Mouse (Mus musculus): Measurements from ENCODE around the gene Mboat2. TPM values are rescaled to one million over a fixed set of nuclear protein-coding genes. Genes with fewer than 3 reads are reported as not detected.

The Mboat2 gene
- polyA plus RNA-seq, 1 experiment from 2014 or later, result 64.7 TPM

DNA sequence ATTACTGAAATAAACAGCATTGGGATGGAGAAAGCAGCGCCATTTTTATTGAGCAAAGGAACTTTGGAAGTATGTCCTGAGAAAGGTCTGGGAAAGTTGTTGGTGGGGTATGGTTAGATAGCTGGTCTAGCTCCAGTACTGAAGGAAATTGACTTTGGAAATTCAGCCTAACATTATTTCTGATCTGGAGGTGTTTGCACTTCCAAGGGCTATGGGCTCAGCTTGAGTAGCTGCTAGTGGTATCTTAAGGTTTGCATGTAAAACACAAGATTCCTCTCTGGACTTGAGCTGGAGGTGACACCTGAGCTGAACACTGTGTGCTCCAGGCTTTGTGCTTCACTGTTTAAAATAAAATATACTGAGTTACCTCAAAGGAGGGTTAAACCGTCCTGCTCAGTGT lies 1.8 kb downstream of the Mboat2 start:
- Histone ChIP-seq H3K27ac (peak overlapping the region; percentile 96; the same call in 1 of the 2 replicates), H3K4me2 (replicated peaks) (peak overlapping the region; percentile 70), H3K27me3 (no peaks in the 10 kb centered on the region), H3K4me1 (peaks cover 26% of the 10 kb centered on the region), H3K9me3 (replicated peaks) (no peaks in the 10 kb centered on the region), H3K9ac (peak overlapping the region; percentile 92), H3K36me3 (no peaks in the 10 kb centered on the region), H3K4me3 (peak overlapping the region; percentile 71)
- ATAC-seq (ENCODE audit: low FRiP score), result no peak
- WGBS, result 22% methylated on average over 2 of the region's 2 CpGs

DNA sequence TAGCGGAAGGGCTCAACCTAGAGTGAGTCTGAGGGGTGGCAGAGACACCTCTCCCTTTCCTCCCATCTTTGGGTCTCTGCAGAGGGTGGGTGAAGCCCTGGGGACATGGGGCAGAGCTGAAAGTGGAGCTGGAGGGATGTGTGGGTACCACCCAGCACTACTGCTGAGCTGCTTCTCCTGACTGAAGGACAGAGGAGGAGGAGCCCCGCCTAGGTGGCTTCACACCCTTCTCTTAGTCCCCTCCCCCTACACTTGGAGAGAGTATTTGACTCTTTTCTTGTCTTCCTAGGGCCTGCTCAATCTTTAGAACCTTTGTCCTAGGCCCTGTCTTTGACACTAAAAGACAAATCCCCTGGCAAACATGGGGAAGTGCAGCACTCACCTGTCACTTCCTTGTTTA lies 7.3 kb downstream of the Mboat2 start:
- H3K9me3 ChIP-seq (replicated peaks), result no peaks in the 10 kb centered on the region
- 68% methylated on average over 2 of the region's 2 CpGs for WGBS
- no peak overlapping the region for H3K27ac ChIP-seq
- no peak overlapping the region for H3K9ac ChIP-seq
- H3K27me3 ChIP-seq, result no peaks in the 10 kb centered on the region
- no peaks in the 10 kb centered on the region for H3K36me3 ChIP-seq
- no peak overlapping the region for H3K4me2 ChIP-seq (replicated peaks)
- H3K4me1 ChIP-seq, result peaks cover 40% of the 10 kb centered on the region
- H3K4me3 ChIP-seq, result no peak overlapping the region
- no peak for ATAC-seq (ENCODE audit: low FRiP score)

DNA sequence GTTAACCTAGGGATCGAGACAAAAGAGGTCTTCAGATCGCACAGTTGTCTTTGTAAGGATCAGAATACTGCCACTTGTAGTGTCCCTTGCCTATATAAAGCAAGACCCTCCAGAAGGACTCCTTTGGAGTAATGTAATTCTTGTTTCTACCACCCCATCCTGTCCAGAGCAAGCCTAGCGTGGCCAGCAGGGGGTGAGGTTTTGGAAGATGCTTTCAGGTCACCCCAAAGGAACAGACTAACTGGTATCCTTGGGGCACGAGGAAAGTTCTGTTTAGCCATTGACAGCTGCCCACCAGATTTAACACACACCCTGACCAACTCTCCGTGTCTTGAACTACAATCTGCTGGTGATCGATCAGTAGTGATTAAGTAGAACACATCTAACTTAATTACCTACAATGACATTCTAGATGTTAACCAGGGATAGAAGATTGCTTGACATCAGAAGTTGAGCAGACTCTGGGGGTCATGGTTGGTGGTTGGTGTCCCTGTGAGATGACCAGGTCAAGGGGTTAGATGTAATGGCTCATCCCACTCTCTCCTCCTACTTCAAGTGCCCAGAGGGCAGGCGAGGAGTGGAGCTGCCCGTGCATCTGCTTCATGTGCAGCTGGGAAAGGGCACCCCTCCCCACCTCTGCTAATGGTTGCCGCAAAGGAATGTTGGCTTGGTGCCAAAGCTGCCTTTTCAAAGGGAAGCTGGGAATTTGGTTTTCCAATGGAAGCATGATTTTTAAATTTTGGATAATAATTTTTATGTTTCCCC lies 10.6 kb downstream of the Mboat2 start:
- no peak overlapping the region for H3K4me2 ChIP-seq (replicated peaks)
- H3K27me3 ChIP-seq, result no peaks in the 10 kb centered on the region
- no peak overlapping the region for H3K9ac ChIP-seq
- H3K9me3 ChIP-seq (replicated peaks), result no peaks in the 10 kb centered on the region
- no peak overlapping the region for H3K4me3 ChIP-seq
- peak; percentile 6; the same call in 1 of the 2 replicates for ATAC-seq (ENCODE audit: low FRiP score)
- H3K27ac ChIP-seq, result no peak overlapping the region
- H3K4me1 ChIP-seq, result peaks cover 52% of the 10 kb centered on the region
- no peaks in the 10 kb centered on the region for H3K36me3 ChIP-seq
- WGBS, result 55% methylated on average over 9 of the region's 9 CpGs

DNA sequence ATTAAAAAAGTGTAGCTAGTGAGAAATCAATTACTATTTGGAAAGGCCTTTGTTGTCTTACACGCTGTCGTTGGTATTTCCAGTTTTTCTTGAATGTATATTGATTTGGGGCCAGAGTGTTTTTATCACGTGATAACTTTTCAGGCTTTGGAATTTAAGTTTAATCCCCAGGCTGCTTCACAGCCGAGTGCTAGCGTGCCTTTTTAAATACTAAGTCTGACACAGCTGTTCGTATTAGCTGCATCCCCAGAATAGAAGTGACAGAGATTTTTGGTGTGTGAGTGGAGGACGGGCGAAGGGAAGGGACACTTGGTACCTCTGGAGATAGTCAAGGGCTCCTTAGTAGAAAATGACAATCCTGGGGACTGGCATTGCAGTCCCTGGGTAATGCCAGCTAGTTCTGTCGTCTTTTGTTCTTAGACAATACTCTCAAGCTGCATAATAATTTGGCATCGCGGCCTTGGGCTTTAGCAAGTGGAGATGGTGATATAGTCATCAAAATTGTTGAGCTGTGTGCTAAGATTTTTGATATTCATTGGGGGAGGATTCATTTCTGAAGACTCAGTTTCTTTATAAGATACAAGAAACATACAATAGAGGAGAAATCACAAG lies 11.7 kb downstream of the Mboat2 start:
- Histone ChIP-seq H3K4me1 (peaks cover 51% of the 10 kb centered on the region), H3K27me3 (no peaks in the 10 kb centered on the region), H3K4me3 (no peak overlapping the region), H3K27ac (no peak overlapping the region), H3K4me2 (replicated peaks) (no peak overlapping the region), H3K9me3 (replicated peaks) (no peaks in the 10 kb centered on the region), H3K9ac (no peak overlapping the region), H3K36me3 (no peaks in the 10 kb centered on the region)
- ATAC-seq (ENCODE audit: low FRiP score), result no peak
- WGBS, result 67% methylated on average over 11 of the region's 11 CpGs

DNA sequence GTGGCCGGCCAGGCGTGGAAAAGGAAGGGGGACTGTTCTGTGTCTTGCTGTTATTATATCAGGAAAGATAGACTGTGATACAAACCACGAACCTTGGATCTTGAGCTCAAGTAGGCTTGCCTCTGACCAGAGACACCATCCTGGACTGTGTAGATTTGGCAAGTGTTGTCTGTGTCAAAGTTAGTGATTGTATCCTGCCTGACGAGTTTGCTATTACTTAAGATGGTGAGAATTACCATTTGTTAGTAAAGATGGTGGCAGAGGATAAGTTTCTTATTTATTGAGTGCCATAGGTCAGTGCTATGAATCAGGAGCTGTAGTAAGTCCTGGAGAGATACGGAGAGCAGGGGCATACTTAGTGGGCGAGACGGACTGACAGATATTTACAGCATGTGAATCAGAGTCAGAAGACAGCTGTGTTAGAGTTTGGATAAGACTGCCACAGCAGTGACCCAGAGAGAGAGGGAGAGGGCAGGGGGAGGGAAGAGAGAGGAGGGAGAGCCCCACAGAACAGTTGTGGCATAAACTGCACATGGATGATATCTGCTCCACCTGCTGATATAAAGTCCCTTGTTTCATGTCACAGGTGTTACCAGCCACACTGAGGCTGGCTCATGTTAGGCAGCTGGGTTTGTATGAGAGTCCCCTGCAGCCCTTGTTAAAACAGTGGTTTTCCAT lies 12.9 kb downstream of the Mboat2 start:
- Histone ChIP-seq H3K4me2 (replicated peaks) (no peak overlapping the region), H3K4me1 (peaks cover 45% of the 10 kb centered on the region), H3K36me3 (no peaks in the 10 kb centered on the region), H3K4me3 (no peak overlapping the region), H3K9me3 (replicated peaks) (no peaks in the 10 kb centered on the region), H3K27me3 (no peaks in the 10 kb centered on the region), H3K9ac (no peak overlapping the region), H3K27ac (no peak overlapping the region)
- ATAC-seq (ENCODE audit: low FRiP score), result no peak
- WGBS, result 73% methylated on average over 7 of the region's 7 CpGs

DNA sequence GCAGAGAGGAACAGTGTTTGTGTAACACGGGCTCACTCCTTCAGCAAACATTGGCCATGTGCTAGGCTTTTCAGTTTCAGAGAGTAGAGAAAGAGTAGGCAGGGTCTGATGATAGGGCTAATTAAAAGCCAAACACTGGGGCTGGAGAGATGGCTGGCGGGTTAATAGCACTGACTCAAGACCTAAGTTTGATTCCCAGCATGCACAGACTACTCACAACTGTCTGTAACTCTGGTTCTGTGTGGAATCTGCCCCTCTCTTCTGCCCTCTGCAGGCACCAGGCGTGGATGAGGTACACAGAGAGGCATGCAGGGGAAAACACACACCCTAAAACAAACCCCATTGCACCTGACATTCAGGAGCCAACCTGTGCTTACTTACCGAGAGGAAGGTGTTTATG lies 14.7 kb downstream of the Mboat2 start:
- Histone ChIP-seq H3K9me3 (replicated peaks) (no peaks in the 10 kb centered on the region), H3K4me3 (no peak overlapping the region), H3K27ac (no peak overlapping the region), H3K36me3 (no peaks in the 10 kb centered on the region), H3K4me2 (replicated peaks) (no peak overlapping the region), H3K4me1 (peaks cover 42% of the 10 kb centered on the region), H3K27me3 (no peaks in the 10 kb centered on the region), H3K9ac (no peak overlapping the region)
- 77% methylated on average over 4 of the region's 4 CpGs for WGBS
- no peak for ATAC-seq (ENCODE audit: low FRiP score)

DNA sequence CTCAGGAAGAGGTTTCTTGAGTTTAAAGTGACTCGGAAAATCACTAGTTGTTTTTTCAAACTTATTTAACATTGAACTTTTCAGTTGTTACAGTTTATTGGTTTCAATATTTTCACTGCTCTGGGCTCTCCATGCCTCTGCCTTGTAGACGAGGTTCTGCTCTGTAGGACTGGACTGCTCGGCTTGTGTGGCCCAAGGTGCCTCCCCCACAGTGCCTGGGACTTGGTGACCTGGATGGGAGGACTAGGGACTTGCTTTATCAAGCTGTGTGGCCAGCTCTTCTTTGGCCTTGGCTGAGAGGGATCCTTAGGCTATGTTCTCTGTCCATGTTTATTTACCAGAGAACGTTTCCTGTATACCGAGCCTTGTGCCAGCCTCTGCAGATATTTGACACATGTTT lies 17.4 kb downstream of the Mboat2 start:
- H3K36me3 ChIP-seq, result no peaks in the 10 kb centered on the region
- ATAC-seq (ENCODE audit: low FRiP score), result no peak
- no peak overlapping the region for H3K4me2 ChIP-seq (replicated peaks)

DNA sequence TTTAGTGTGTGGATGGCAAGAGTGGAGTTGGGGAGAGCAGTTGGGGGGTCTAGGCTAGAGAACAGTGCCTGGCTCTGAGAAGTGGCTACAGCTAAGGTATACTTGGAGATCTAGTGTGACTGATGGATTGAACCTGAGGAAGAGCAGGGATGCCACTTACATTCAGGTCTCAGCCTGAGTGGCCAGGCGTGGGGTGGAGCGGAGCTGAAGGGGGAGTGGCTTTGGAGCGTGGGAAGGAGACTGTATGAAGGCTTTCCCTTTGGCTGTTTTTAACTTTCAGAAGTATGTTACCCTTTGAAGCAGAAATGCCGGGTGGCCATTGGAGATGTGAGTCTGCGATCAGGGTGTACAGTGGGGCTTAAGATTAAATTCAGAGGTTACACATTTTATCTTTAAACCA lies 26.7 kb downstream of the Mboat2 start:
- 92% methylated on average over 5 of the region's 5 CpGs for WGBS
- Histone ChIP-seq H3K9me3 (replicated peaks) (no peaks in the 10 kb centered on the region), H3K4me2 (replicated peaks) (no peak overlapping the region), H3K36me3 (no peaks in the 10 kb centered on the region), H3K4me1 (no peaks in the 10 kb centered on the region), H3K9ac (no peak overlapping the region), H3K4me3 (no peak overlapping the region), H3K27me3 (no peaks in the 10 kb centered on the region), H3K27ac (no peak overlapping the region)
- ATAC-seq (ENCODE audit: low FRiP score), result no peak

More for the DNA sequence above, 17.4 kb downstream of the Mboat2 start:
- Histone ChIP-seq H3K4me1 (peaks cover 20% of the 10 kb centered on the region), H3K9me3 (replicated peaks) (no peaks in the 10 kb centered on the region), H3K27me3 (no peaks in the 10 kb centered on the region), H3K27ac (no peak overlapping the region), H3K9ac (no peak overlapping the region), H3K4me3 (no peak overlapping the region)
- 83% methylated on average over 5 of the region's 5 CpGs for WGBS

DNA sequence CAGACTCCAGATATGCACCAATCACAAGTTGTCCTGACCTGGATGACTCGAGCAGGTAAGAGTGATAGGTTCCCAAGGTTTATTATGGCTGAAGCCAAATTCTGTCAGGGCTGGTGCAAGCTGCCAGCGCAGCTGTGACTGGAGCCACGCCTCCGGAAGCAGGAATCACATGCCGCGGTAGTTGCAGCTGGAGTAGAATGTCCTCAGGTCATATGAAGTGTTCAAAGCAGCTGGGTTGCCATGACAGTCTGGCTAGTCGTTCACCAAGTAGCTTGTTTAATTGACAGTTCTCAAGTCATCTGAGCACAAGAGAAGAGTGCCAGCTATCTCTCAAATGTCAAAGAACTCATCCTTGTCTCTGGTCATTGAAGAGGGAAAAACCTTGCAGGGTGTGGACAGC lies 28.7 kb downstream of the Mboat2 start:
- Histone ChIP-seq H3K4me1 (peaks cover 4% of the 10 kb centered on the region; the same call in 1 of the 2 replicates), H3K4me3 (no peak overlapping the region), H3K9me3 (replicated peaks) (no peaks in the 10 kb centered on the region), H3K36me3 (no peaks in the 10 kb centered on the region), H3K4me2 (replicated peaks) (no peak overlapping the region), H3K9ac (no peak overlapping the region), H3K27me3 (no peaks in the 10 kb centered on the region), H3K27ac (no peak overlapping the region)
- WGBS, result 67% methylated on average over 7 of the region's 7 CpGs
- ATAC-seq (ENCODE audit: low FRiP score), result no peak

DNA sequence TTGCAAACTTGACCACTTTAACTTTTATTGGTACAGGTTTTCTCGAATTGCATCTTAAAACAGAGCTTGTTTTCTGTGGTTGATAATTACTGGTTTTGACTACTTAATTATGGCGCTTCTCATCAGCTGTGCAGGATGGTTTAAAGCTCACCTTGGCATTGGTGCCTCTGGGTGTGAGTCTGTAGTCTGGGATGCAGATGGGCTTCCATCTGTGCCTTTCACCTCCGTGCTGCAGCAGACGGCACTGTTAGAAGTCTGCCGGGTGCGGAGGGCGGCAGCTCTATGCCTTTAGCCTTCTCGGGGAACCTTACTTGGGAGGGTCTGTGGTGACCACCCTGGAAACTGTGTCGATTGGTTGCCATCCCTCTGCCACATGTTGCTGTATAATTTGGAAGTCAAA lies 29.8 kb downstream of the Mboat2 start:
- ATAC-seq (ENCODE audit: low FRiP score), result no peak
- H3K27ac ChIP-seq, result no peak overlapping the region
- H3K9ac ChIP-seq, result no peak overlapping the region
- no peaks in the 10 kb centered on the region for H3K36me3 ChIP-seq
- H3K4me2 ChIP-seq (replicated peaks), result no peak overlapping the region
- no peaks in the 10 kb centered on the region for H3K27me3 ChIP-seq
- H3K9me3 ChIP-seq (replicated peaks), result no peaks in the 10 kb centered on the region
- peaks cover 13% of the 10 kb centered on the region for H3K4me1 ChIP-seq
- 84% methylated on average over 9 of the region's 9 CpGs for WGBS
- H3K4me3 ChIP-seq, result no peak overlapping the region

DNA sequence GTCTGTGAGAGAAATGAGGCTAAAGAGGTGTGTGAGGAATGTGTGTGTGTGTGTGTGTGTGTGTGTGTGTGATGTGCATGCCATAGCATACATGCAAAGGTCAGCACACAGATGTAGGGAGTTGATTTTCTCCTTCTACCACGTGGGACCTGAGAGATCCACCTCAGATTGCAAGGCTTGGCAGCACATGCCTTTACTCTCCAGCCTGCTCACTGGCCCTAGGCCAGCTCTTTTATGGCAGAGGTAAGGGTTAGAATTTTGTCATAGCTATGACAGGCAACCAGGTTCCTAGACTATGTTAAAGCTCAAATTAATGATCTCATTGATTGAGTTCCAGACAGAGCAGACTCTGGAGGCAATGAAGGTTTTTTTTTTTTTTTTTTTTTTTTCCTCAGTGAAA lies 33.1 kb downstream of the Mboat2 start:
- Histone ChIP-seq H3K9ac (no peak overlapping the region), H3K4me3 (no peak overlapping the region), H3K36me3 (no peaks in the 10 kb centered on the region), H3K4me2 (replicated peaks) (no peak overlapping the region), H3K9me3 (replicated peaks) (no peaks in the 10 kb centered on the region), H3K27ac (no peak overlapping the region), H3K4me1 (peaks cover 17% of the 10 kb centered on the region), H3K27me3 (no peaks in the 10 kb centered on the region)
- 54% methylated on average over 1 of the region's 1 CpGs for WGBS
- ATAC-seq (ENCODE audit: low FRiP score), result no peak

DNA sequence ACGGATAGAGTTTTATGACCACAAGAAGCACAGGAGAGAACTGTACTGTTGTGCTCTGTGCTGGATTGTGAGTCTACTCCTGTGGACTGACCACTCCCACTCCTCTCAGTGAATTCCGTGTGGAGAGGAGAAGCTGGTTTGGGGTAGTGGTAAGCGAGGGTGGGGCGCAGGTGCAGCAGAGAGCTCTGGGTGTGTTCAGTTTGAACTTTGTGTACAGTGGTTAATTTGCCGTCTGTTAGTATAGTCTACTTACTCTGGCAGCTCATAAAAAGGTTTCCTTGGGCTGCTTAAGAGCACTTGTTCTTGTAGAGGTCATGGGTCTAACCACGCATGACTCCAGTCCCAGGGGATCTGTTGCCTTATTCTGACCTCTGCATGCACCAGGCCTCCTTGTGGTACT lies 36.0 kb downstream of the Mboat2 start:
- no peak overlapping the region for H3K9ac ChIP-seq
- ATAC-seq (ENCODE audit: low FRiP score), result no peak
- no peaks in the 10 kb centered on the region for H3K9me3 ChIP-seq (replicated peaks)
- H3K4me3 ChIP-seq, result no peak overlapping the region
- H3K27ac ChIP-seq, result no peak overlapping the region
- WGBS, result 87% methylated on average over 6 of the region's 6 CpGs
- H3K36me3 ChIP-seq, result no peaks in the 10 kb centered on the region
- H3K27me3 ChIP-seq, result no peaks in the 10 kb centered on the region
- peaks cover 20% of the 10 kb centered on the region for H3K4me1 ChIP-seq
- no peak overlapping the region for H3K4me2 ChIP-seq (replicated peaks)

All from hindbrain, embryonic 12.5 days (tissue).